Mouse (Mus musculus) lung, embryonic 14.5 days (tissue): ENCODE results near the gene Gpr3. TPM values are rescaled to one million over a fixed set of nuclear protein-coding genes. Genes with fewer than 3 reads are reported as not detected.

Experiments used
- ATAC-seq: fragments of 200-750 bp; cut with Nextera tagmentation; 2 replicates; pipeline ENCODE4 v1.8.0; 2017; ENCODE audit warnings: mild to moderate bottlenecking, moderate TSS enrichment, moderate library complexity; ENCODE audit not compliant: insufficient read depth
- DNase-seq: peaks from one replicate; pipeline ENCODE4 v3.0.0-alpha.2; 2015
- H3K27ac ChIP-seq: fragments of 300-500 bp; sonication (generic); 2 replicates; pipeline ENCODE4 v1.5.1; 2014; ENCODE audit warnings: low read depth, mild to moderate bottlenecking, moderate library complexity
- H3K27me3 ChIP-seq: fragments of 300-500 bp; sonication (generic); 2 replicates; pipeline ENCODE4 v1.6.1; 2014; ENCODE audit warnings: low read length, control low read depth; ENCODE audit not compliant: insufficient read depth
- H3K36me3 ChIP-seq: fragments of 300-500 bp; sonication (generic); 2 replicates; pipeline ENCODE4 v1.6.1; 2014; ENCODE audit warnings: control low read depth; ENCODE audit not compliant: insufficient read depth
- H3K4me1 ChIP-seq: fragments of 300-500 bp; sonication (generic); 2 replicates; pipeline ENCODE4 v1.6.1; 2014; ENCODE audit warnings: antibody characterized with exemption, control low read depth; ENCODE audit not compliant: insufficient read depth
- H3K4me2 ChIP-seq: fragments of 300-500 bp; sonication (generic); 2 replicates; pipeline ENCODE4 v1.6.1; 2014; ENCODE audit warnings: mild to moderate bottlenecking
- H3K4me3 ChIP-seq: fragments of 300-500 bp; sonication (generic); 2 replicates; pipeline ENCODE4 v1.5.1; 2014; ENCODE audit warnings: low read depth, low read length
- H3K9ac ChIP-seq: fragments of 300-500 bp; sonication (generic); 2 replicates; pipeline ENCODE4 v1.6.1; 2014
- H3K9me3 ChIP-seq: fragments of 300-500 bp; sonication (generic); 2 replicates; pipeline ENCODE4 v1.6.1; 2016; ENCODE audit warnings: low read depth, low read length, control low read depth
- CTCF ChIP-seq: IDR thresholded peaks from 2 replicates; pipeline ENCODE4 v1.5.1; 2016; ENCODE audit warnings: antibody characterized with exemption, low read depth
- whole genome bisulfite sequencing: fragments of 180-500 bp; shearing (Covaris S2); extraction: QIAGEN DNeasy Blood & Tissue Kit; methylation state at CpG from one replicate; pipeline ENCODE4 v1.1.7; 2014; 5-methylcytosine and 5-hydroxymethylcytosine counted together
- polyA plus RNA-seq: library from polyadenylated mRNA; unstranded; fragments of >200 nt; fragmentation: Nextera tagmentation; extraction: Ambion mirVana; gene quantifications from 2 replicates; pipeline ENCODE4 v1.2.1, GENCODE M21; 2014

The Gpr3 gene
- polyA plus RNA-seq, 1 experiment from 2014 or later = not detected

GRCm38 (mm10) chr4:133170616-133171015, 41.7 kb downstream of the Gpr3 start:
- H3K36me3 ChIP-seq = peaks cover 5% of the 10 kb centered on the region; the same call in 1 of the 2 replicates
- no peak overlapping the region for H3K4me2 ChIP-seq
- TF ChIP-seq CTCF = no peak
- no peaks in the 10 kb centered on the region for H3K27me3 ChIP-seq
- H3K9ac ChIP-seq = no peak overlapping the region
- H3K4me3 ChIP-seq = no peak overlapping the region
- DNase-seq (peak; percentile 66), ATAC-seq (no peak)
- no peaks in the 10 kb centered on the region for H3K9me3 ChIP-seq
- peaks cover 20% of the 10 kb centered on the region for H3K4me1 ChIP-seq
- 0 out of 2 replicates have a peak overlapping the region, but pooled peaks have one; percentile 18 for H3K27ac ChIP-seq

GRCm38 (mm10) chr4:133170056-133170524, 42.2 kb downstream of the Gpr3 start:
- H3K4me2 ChIP-seq = no peak overlapping the region
- no peaks in the 10 kb centered on the region for H3K27me3 ChIP-seq
- no peaks in the 10 kb centered on the region for H3K9me3 ChIP-seq
- peaks cover 17% of the 10 kb centered on the region for H3K4me1 ChIP-seq
- H3K4me3 ChIP-seq = no peak overlapping the region
- peak overlapping the region; percentile 18 for H3K27ac ChIP-seq
- 67% methylated on average over 3 of the region's 3 CpGs for WGBS
- DNase-seq (no peak), ATAC-seq (no peak)
- H3K9ac ChIP-seq = no peak overlapping the region
- peaks cover 9% of the 10 kb centered on the region; the same call in 1 of the 2 replicates for H3K36me3 ChIP-seq
- TF ChIP-seq CTCF = no peak

GRCm38 (mm10) chr4:133169237-133170055, 42.9 kb downstream of the Gpr3 start:
- Histone ChIP-seq H3K36me3 (peaks cover 14% of the 10 kb centered on the region), H3K27me3 (no peaks in the 10 kb centered on the region), H3K27ac (peak overlapping the region; percentile 63), H3K4me2 (no peak overlapping the region), H3K4me3 (no peak overlapping the region), H3K4me1 (peaks cover 16% of the 10 kb centered on the region; the same call in 1 of the 2 replicates), H3K9ac (no peak overlapping the region), H3K9me3 (no peaks in the 10 kb centered on the region)
- no peak for ATAC-seq
- 70% methylated on average over 10 of the region's 10 CpGs for WGBS
- no peak for TF ChIP-seq CTCF
- peak; percentile 40 for DNase-seq

GRCm38 (mm10) chr4:133166773-133167172, 45.6 kb downstream of the Gpr3 start:
- Histone ChIP-seq H3K27ac (no peak overlapping the region), H3K4me2 (no peak overlapping the region), H3K36me3 (peaks cover 21% of the 10 kb centered on the region), H3K9ac (no peak overlapping the region), H3K4me1 (peaks cover 14% of the 10 kb centered on the region; the same call in 1 of the 2 replicates), H3K4me3 (no peak overlapping the region), H3K27me3 (no peaks in the 10 kb centered on the region), H3K9me3 (no peaks in the 10 kb centered on the region)
- 69% methylated on average over 9 of the region's 9 CpGs for WGBS
- DNase-seq (no peak), ATAC-seq (no peak)
- TF ChIP-seq CTCF = no peak

GRCm38 (mm10) chr4:133162196-133162595, 50.1 kb downstream of the Gpr3 start:
- Histone ChIP-seq H3K27me3 (no peaks in the 10 kb centered on the region), H3K4me2 (no peak overlapping the region), H3K9ac (no peak overlapping the region), H3K4me3 (no peak overlapping the region), H3K27ac (no peak overlapping the region), H3K4me1 (no peaks in the 10 kb centered on the region), H3K9me3 (no peaks in the 10 kb centered on the region), H3K36me3 (peaks cover 24% of the 10 kb centered on the region)
- ATAC-seq (no peak), DNase-seq (no peak)
- TF ChIP-seq CTCF = no peak
- 56% methylated on average over 6 of the region's 6 CpGs for WGBS

GRCm38 (mm10) chr4:133160821-133161220, 51.5 kb downstream of the Gpr3 start:
- WGBS = 74% methylated on average over 4 of the region's 4 CpGs
- Histone ChIP-seq H3K4me2 (no peak overlapping the region), H3K36me3 (peaks cover 26% of the 10 kb centered on the region), H3K9ac (no peak overlapping the region), H3K4me1 (no peaks in the 10 kb centered on the region), H3K4me3 (no peak overlapping the region), H3K27ac (no peak overlapping the region), H3K9me3 (no peaks in the 10 kb centered on the region), H3K27me3 (no peaks in the 10 kb centered on the region)
- no peak for TF ChIP-seq CTCF
- no peak for DNase-seq
- no peak for ATAC-seq

GRCm38 (mm10) chr4:133160211-133160610, 52.1 kb downstream of the Gpr3 start:
- TF ChIP-seq CTCF = no peak
- Histone ChIP-seq H3K4me3 (no peak overlapping the region), H3K4me2 (no peak overlapping the region), H3K27me3 (no peaks in the 10 kb centered on the region), H3K36me3 (peaks cover 25% of the 10 kb centered on the region), H3K9me3 (no peaks in the 10 kb centered on the region), H3K9ac (no peak overlapping the region), H3K27ac (no peak overlapping the region), H3K4me1 (no peaks in the 10 kb centered on the region)
- DNase-seq = no peak
- 80% methylated on average over 8 of the region's 8 CpGs for WGBS
- no peak for ATAC-seq
